Mouse (Mus musculus) hindbrain, embryonic 13.5 days (tissue): ENCODE results near the gene Cadps. TPM values are rescaled to one million over a fixed set of nuclear protein-coding genes. Genes with fewer than 3 reads are reported as not detected.
"Not testable (repeated sequence)": the region's sequence is repeated elsewhere in the genome, so short reads cannot be mapped to it uniquely, and the experiment has no call there.

Experiments
- ATAC-seq: fragments of 200-750 bp; cut with Nextera tagmentation; 2 replicates; pipeline ENCODE4 v1.8.0; 2017; ENCODE audit warnings: moderate TSS enrichment; ENCODE audit not compliant: low FRiP score
- H3K27ac ChIP-seq: fragments of 300-500 bp; sonication (generic); 2 replicates; pipeline ENCODE4 v1.5.1; 2015; ENCODE audit warnings: inconsistent platforms, mild to moderate bottlenecking, moderate library complexity
- H3K27me3 ChIP-seq: fragments of 300-500 bp; sonication (generic); 2 replicates; pipeline ENCODE4 v1.6.1; 2015; ENCODE audit warnings: mild to moderate bottlenecking, inconsistent platforms
- H3K36me3 ChIP-seq: fragments of 300-500 bp; sonication (generic); 2 replicates; pipeline ENCODE4 v1.6.1; 2015; ENCODE audit warnings: mild to moderate bottlenecking, inconsistent platforms
- H3K4me1 ChIP-seq: fragments of 300-500 bp; sonication (generic); replicated peaks from 2 replicates; pipeline ENCODE4 v1.6.1; 2015; ENCODE audit warnings: inconsistent platforms
- H3K4me2 ChIP-seq: fragments of 300-500 bp; sonication (generic); 2 replicates; pipeline ENCODE4 v1.6.1; 2015; ENCODE audit warnings: inconsistent platforms, mild to moderate bottlenecking, moderate library complexity
- H3K4me3 ChIP-seq: fragments of 300-500 bp; sonication (generic); 2 replicates; pipeline ENCODE4 v1.5.1; 2015; ENCODE audit warnings: mild to moderate bottlenecking, inconsistent platforms
- H3K9ac ChIP-seq: fragments of 300-500 bp; sonication (generic); 2 replicates; pipeline ENCODE4 v1.6.1; 2015; ENCODE audit warnings: mild to moderate bottlenecking, inconsistent platforms
- H3K9me3 ChIP-seq: fragments of 300-500 bp; sonication (generic); 2 replicates; pipeline ENCODE4 v1.6.1; 2016; ENCODE audit warnings: inconsistent platforms
- WGBS: fragments of 180-500 bp; shearing (Covaris S2); methylation state at CpG from one replicate; pipeline ENCODE4 v1.1.7; 2015; 5-methylcytosine and 5-hydroxymethylcytosine counted together
- polyA plus RNA-seq: library from polyadenylated mRNA; unstranded; fragments of >200 nt; fragmentation: Nextera tagmentation; extraction: Ambion mirVana; gene quantifications from 2 replicates; pipeline ENCODE4 v1.2.1, GENCODE M21; 2015

Gene Cadps
- polyA plus RNA-seq, 1 experiment from 2014 or later: 33.9 TPM

DNA sequence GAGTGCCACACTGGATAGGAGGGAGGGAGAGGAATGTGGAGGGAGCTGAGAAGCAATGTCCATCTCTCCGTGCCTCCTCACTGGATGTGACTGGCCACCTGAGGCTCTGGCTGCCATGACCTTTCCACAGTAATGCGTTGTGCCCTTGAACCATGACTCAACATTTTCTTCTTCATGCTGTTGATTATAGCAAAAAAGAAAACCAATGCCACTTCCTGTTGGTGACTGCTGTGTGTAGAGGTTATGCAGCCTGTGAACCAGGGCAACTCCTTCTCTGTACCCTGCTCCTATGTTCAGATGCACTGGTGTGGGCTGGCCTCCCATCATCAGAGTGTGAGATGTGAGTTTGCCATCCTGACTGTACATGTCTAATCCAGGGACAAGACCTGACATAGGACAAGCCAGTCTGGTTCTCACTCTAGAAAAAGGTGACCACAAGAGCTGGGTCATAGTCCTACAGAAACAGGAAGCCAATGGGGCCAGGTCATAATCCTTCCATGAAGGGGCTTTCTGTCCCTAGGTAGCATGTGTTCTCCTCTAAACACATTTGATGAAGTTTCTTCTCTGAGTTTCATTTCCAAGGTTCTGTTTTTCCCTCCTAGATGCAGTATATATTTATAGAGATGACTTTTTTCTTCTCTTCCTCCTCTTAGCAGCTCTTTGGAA lies 245.3 kb downstream of the Cadps start:
- Histone ChIP-seq H3K27me3 (no peaks in the 10 kb centered on the region), H3K36me3 (no peaks in the 10 kb centered on the region), H3K4me2 (no peak overlapping the region), H3K4me1 (peaks cover 14% of the 10 kb centered on the region), H3K9ac (no peak overlapping the region), H3K27ac (no peak overlapping the region), H3K9me3 (no peaks in the 10 kb centered on the region), H3K4me3 (no peak overlapping the region)
- 66% methylated on average over 2 of the region's 2 CpGs for WGBS
- no peak for ATAC-seq

DNA sequence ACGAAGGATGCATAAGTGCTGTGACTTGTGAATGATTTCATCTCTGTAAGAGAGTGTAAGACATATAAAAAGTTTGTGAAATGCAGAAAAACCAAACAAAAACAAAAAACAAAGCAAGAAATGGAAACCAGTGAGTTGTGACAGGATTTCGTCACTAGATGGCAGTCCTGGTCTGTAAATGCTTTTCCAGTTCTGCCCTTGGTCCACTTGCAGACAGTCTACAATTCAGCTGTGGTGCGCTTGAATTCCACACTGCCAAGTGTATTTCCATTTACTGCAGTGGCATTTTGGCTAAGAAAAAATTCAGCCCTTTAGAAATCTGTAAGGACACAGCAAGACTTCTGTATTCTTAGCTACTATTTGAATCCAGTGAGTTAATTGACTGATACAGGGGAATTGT lies 247.8 kb downstream of the Cadps start:
- ATAC-seq: 0 out of 2 replicates have a peak, but pooled peaks have one; percentile 50
- no peaks in the 10 kb centered on the region for H3K9me3 ChIP-seq
- no peak overlapping the region for H3K9ac ChIP-seq
- 17% methylated on average over 3 of the region's 3 CpGs for WGBS
- no peaks in the 10 kb centered on the region for H3K36me3 ChIP-seq
- peak overlapping the region; percentile 60; the same call in 1 of the 2 replicates for H3K27ac ChIP-seq
- no peak overlapping the region for H3K4me2 ChIP-seq
- H3K4me1 ChIP-seq: peaks cover 9% of the 10 kb centered on the region
- no peaks in the 10 kb centered on the region for H3K27me3 ChIP-seq
- H3K4me3 ChIP-seq: no peak overlapping the region

DNA sequence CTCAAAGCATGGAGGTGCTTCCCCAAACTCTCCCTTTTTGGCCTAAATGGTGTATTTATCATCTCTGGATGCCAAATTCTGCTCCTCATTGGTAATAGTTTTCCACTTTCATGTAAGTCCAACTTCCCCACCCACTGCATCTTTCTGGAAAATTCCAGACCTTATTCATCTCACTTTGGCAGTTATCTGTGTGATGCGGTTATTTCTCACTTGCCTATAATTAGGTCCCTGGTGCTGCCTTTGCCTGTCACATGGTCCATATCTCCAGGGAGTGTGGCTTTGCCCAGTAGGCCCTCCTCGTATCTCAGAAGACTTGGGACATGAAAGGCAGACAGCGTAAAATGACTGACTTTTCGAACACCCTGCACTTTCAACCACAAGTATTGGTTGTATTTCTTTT lies 248.5 kb downstream of the Cadps start:
- H3K4me2 ChIP-seq: no peak overlapping the region
- peaks cover 9% of the 10 kb centered on the region for H3K4me1 ChIP-seq
- H3K36me3 ChIP-seq: no peaks in the 10 kb centered on the region
- H3K4me3 ChIP-seq: no peak overlapping the region
- no peak for ATAC-seq
- H3K27ac ChIP-seq: no peak overlapping the region
- no peak overlapping the region for H3K9ac ChIP-seq
- H3K27me3 ChIP-seq: no peaks in the 10 kb centered on the region
- no peaks in the 10 kb centered on the region for H3K9me3 ChIP-seq
- 80% methylated on average over 4 of the region's 4 CpGs for WGBS

DNA sequence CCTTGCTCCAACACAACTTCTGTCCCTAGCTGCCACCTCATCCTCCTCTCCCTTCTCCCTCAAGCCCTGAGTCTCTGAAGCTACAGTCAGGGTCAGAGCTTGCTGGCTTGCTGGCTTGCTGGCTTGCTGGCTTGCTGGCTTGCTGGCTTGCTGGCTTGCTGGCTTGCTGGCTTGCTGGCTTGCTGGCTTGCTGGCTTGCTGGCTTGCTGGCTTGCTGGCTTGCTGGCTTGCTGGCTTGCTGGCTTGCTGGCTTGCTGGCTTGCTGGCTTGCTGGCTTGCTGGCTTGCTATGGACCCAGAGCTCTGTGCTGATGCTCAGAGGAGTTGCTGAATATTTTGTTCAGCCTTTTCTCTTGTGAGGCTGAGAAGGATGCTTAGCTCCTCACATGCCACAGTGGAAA lies 261.1 kb downstream of the Cadps start:
- not testable (repeated sequence) for H3K4me3 ChIP-seq, H3K9ac ChIP-seq, H3K27me3 ChIP-seq, H3K4me2 ChIP-seq, H3K27ac ChIP-seq, ATAC-seq, H3K9me3 ChIP-seq
- Histone ChIP-seq H3K4me1 (peaks cover 24% of the 10 kb centered on the region), H3K36me3 (peaks cover 17% of the 10 kb centered on the region)

DNA sequence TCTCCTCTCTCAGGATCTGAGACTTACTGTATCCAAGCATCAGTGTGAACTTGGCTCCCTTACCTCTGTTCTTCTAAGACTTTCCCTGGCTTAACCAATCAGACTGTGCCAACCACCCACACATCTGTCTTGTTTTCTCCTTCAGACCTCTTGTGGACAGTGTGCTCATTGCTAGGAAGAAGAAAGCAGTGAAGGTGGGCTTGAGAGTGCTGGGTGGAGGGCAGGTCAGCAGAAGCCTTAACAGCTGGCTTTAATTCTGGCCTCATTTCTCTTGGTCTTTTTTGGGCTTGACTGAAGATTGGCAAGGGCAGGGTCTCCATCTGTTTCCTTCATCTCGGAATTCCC lies 262.7 kb downstream of the Cadps start:
- Histone ChIP-seq H3K27ac (peak overlapping the region; percentile 80), H3K36me3 (peaks cover 10% of the 10 kb centered on the region), H3K9me3 (no peaks in the 10 kb centered on the region; the same call in 1 of the 2 replicates), H3K4me1 (peaks cover 24% of the 10 kb centered on the region), H3K27me3 (no peaks in the 10 kb centered on the region), H3K4me3 (no peak overlapping the region), H3K9ac (no peak overlapping the region), H3K4me2 (no peak overlapping the region)
- ATAC-seq: peak; percentile 55
- WGBS: 67% methylated on average over 1 of the region's 1 CpGs

DNA sequence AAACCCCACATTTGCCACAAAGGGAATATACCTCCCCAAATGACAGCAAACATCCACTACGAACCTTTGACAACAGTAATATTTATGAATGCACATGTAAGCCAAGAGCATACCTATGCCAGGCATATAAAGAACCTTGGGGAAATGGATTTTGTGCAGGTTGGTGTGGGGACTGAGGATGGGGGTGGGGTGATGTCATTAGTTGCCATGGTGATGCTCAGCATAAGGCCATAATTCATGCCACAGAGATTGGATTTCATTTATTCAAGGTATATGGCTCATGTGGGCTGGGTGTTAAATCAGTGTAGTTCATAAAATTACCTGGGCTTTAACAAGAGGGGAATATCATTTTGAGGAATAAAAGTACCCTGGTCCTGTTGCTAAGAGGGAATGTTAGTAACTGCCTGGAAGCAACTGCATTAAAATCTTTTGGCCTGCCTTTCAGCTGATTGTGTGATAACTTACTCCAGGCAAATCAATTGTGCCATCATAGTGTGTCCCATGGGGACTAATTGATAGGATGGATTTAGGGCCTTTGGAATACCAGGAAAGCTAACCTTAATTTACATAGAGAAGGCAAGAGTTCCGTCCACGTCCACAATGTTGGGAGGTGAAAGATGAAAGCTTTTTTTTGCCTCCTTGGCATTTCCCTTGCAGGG lies 263.2 kb downstream of the Cadps start:
- Histone ChIP-seq H3K9ac (no peak overlapping the region), H3K27me3 (no peaks in the 10 kb centered on the region), H3K9me3 (no peaks in the 10 kb centered on the region; the same call in 1 of the 2 replicates), H3K36me3 (peaks cover 5% of the 10 kb centered on the region; the same call in 1 of the 2 replicates), H3K27ac (peak overlapping the region; percentile 80), H3K4me3 (no peak overlapping the region), H3K4me2 (peak overlapping the region; percentile 0; the same call in 1 of the 2 replicates), H3K4me1 (peaks cover 24% of the 10 kb centered on the region)
- WGBS: 54% methylated on average over 3 of the region's 3 CpGs
- ATAC-seq: peak; percentile 86

DNA sequence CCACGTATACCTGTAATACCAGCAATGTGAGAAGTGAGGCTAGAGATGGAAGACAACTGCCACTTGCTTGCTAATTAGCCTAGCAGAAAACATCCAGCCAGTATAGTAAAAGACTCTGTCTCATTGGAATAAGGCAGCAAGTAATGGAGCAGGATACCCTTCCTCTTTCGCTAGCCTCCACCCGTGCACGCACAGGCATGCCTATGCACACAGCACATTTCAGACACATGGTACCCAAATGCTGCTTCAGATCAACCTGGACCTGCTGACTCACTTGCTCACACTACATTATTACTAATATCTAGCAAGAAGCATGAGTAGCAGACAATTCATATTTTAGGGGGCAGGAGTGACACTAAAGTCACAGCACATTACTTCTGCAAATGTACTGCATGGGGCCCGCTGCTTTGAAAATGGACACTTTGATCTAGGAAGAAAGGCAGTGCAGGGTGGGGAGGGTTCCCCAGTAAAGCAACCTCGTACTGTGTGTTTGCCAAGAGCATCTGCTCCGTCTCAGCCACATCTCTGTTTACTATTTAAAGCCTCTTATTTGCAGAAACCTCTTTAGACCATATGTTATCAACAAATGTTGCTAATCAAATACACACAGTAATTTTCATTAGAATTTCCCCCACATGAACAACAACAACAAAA lies 263.8 kb downstream of the Cadps start:
- WGBS: 65% methylated on average over 7 of the region's 7 CpGs
- H3K36me3 ChIP-seq: no peaks in the 10 kb centered on the region
- H3K9me3 ChIP-seq: no peaks in the 10 kb centered on the region
- no peak overlapping the region for H3K9ac ChIP-seq
- H3K4me3 ChIP-seq: no peak overlapping the region
- peaks cover 26% of the 10 kb centered on the region for H3K4me1 ChIP-seq
- peak; percentile 58; the same call in 1 of the 2 replicates for ATAC-seq
- no peaks in the 10 kb centered on the region for H3K27me3 ChIP-seq
- peak overlapping the region; percentile 0; the same call in 1 of the 2 replicates for H3K4me2 ChIP-seq
- H3K27ac ChIP-seq: peak overlapping the region; percentile 80

DNA sequence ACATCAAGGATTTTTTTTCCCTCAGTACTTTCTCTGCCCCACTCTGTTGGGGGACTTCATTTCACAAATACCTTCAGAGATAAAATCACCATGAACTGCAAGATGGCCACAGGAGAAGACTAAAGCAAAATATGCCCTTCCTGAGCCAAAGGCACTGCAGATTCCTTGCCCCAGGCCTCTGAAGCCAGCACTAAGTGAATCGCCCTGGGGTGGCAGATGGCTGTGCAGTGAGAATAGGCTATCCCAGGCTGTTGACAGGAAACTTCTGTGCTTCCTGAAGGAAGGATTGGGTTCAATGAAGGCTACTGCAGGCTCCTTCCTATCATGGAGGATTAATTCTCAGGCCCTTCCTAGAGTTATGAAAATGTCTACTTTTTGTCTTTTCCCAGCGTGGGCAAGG lies 268.4 kb downstream of the Cadps start:
- 77% methylated on average over 2 of the region's 2 CpGs for WGBS

DNA sequence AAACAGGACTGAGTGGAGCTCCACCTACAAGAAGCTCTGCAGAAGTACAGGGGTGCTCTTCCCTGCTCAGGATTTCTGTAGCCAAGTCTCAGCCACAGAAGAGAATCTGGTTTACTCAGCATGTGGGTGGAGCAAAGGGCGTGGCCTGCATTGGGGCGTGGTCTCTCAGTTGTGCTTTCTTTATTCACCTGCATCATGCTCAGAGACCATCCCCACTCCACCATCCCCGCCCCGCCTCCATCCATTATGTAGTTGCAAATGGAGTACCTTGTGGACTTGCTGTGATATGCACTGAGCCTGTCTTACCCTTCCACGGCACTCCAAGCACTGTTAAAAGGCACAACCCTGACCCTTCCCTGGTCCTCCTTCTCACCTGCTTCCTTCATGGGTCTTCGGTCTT lies 271.5 kb downstream of the Cadps start:
- Histone ChIP-seq H3K36me3 (peaks cover 20% of the 10 kb centered on the region), H3K9ac (no peak overlapping the region), H3K4me3 (no peak overlapping the region), H3K4me2 (no peak overlapping the region), H3K27ac (no peak overlapping the region), H3K27me3 (no peaks in the 10 kb centered on the region), H3K9me3 (no peaks in the 10 kb centered on the region), H3K4me1 (0 out of 2 replicates have a peak, but pooled peaks cover 2% of the 10 kb centered on the region)
- WGBS: 33% methylated on average over 6 of the region's 6 CpGs
- ATAC-seq: no peak

More for the DNA sequence above, 268.4 kb downstream of the Cadps start:
- Histone ChIP-seq H3K9ac (no peak overlapping the region), H3K4me3 (no peak overlapping the region), H3K27ac (no peak overlapping the region), H3K27me3 (no peaks in the 10 kb centered on the region), H3K9me3 (no peaks in the 10 kb centered on the region), H3K4me1 (peaks cover 14% of the 10 kb centered on the region), H3K4me2 (no peak overlapping the region), H3K36me3 (no peaks in the 10 kb centered on the region)
- no peak for ATAC-seq

DNA sequence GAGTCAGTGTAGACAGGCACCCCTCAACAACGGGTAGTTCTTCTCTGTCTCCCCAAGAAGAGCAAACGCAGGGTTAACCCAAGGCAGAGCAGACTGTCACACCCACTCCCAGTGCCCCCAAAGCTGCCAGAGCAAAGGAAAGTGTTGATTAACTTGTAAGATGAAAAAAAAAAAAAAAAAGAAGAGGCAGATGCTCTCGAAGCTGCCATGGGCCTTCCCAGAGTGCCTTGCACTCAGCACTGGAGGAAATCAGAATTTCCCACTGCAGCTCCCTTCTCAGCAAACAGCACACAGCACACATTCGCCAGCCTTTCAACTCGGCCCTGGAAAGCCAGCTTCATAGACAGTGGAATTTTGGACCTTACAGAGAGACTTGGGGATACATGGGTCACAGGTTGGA lies 271.9 kb downstream of the Cadps start:
- ATAC-seq: no peak
- H3K36me3 ChIP-seq: peaks cover 25% of the 10 kb centered on the region
- no peak overlapping the region for H3K9ac ChIP-seq
- H3K27me3 ChIP-seq: no peaks in the 10 kb centered on the region
- 54% methylated on average over 5 of the region's 5 CpGs for WGBS
- no peak overlapping the region for H3K27ac ChIP-seq
- H3K4me1 ChIP-seq: 0 out of 2 replicates have a peak, but pooled peaks cover 2% of the 10 kb centered on the region
- H3K9me3 ChIP-seq: no peaks in the 10 kb centered on the region
- no peak overlapping the region for H3K4me2 ChIP-seq
- H3K4me3 ChIP-seq: no peak overlapping the region

DNA sequence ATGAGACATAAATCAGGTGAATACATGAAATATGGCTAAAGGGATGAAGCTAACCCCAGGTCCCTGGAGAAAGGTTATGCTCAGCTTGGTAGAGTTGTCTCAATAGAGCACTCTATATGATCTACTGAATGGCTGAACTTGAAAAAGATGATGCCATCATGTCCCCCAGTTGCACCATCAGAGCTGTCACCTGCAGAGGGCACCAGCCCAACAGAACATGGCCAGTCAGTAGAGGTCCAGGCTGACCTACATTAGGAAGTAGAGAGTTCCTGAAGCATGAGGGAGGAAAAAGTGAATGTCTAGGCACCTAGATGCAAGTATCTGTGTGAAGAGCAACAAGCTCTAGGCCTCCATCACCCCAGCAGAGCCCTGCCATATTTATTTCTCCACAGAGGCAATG lies 273.6 kb downstream of the Cadps start:
- Histone ChIP-seq H3K4me3 (no peak overlapping the region), H3K27ac (no peak overlapping the region), H3K4me1 (no peaks in the 10 kb centered on the region), H3K27me3 (no peaks in the 10 kb centered on the region), H3K36me3 (peaks cover 41% of the 10 kb centered on the region), H3K9me3 (no peaks in the 10 kb centered on the region), H3K4me2 (no peak overlapping the region), H3K9ac (no peak overlapping the region)
- ATAC-seq: no peak

DNA sequence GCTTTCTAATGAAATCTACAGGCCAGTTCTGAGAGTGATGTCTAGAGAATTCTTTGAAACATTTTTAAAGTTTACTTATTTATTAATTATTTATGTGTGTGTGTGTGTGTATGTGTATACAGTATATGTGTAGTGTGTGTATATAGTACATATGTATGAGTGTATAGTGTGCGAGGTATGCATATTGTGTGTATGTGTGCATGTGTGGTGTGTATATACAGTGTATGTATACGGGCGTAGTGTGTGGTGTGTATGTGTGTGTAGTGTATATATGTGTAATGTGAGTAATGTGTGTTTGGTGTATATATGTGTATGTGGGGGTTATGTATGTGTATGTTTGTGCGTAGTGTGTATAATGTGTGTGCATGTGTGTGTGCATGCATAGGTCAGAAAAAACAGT lies 275.4 kb downstream of the Cadps start:
- 94% methylated on average over 4 of the region's 4 CpGs for WGBS

More for the DNA sequence above, 275.4 kb downstream of the Cadps start:
- H3K36me3 ChIP-seq: peaks cover 45% of the 10 kb centered on the region
- no peak overlapping the region for H3K27ac ChIP-seq
- no peak overlapping the region for H3K9ac ChIP-seq
- H3K27me3 ChIP-seq: no peaks in the 10 kb centered on the region
- ATAC-seq: peak; percentile 57; the same call in 1 of the 2 replicates
- no peak overlapping the region for H3K4me2 ChIP-seq
- H3K4me1 ChIP-seq: no peaks in the 10 kb centered on the region
- H3K4me3 ChIP-seq: no peak overlapping the region
- H3K9me3 ChIP-seq: no peaks in the 10 kb centered on the region
